ENCODE assay signal across 14 mouse cellular contexts in genomic region chr2:117996130-117997083, GRCm38 (mm10).
DNase-seq lines count a peak whose midpoint lies in the region; ATAC-seq and TF ChIP-seq lines count a peak whose summit lies in the region.
"Had no signal": no experiment of that assay in that cellular context is flagged by ENCODE, and none has a peak within 500 bp of the region (broad histone marks: within the 10 kb centered on the region; RNA-seq: fewer than 3 reads in every experiment).

No protein-coding gene starts in this region.

- no peak overlapping the region for H3K4me3 ChIP-seq in liver, postnatal 0 days (ENCODE audit: low read depth, low read length)
- H3K4me3 ChIP-seq: heart, embryonic 15.5 days; midbrain, embryonic 13.5 days had no signal

- H3K27ac ChIP-seq in liver, postnatal 0 days (ENCODE audit: low read depth), result peak overlapping the region; percentile 80
- H3K27ac ChIP-seq: heart, embryonic 15.5 days; liver, embryonic 14.5 days; midbrain, embryonic 13.5 days had no signal

- no peak overlapping the region for H3K4me2 ChIP-seq in liver, postnatal 0 days (ENCODE audit: low read depth, low read length)
- H3K4me2 ChIP-seq: heart, embryonic 15.5 days; midbrain, embryonic 13.5 days had no signal

- H3K9me3 ChIP-seq in liver, postnatal 0 days (ENCODE audit: low read length), result no peaks in the 10 kb centered on the region
- H3K9me3 ChIP-seq: heart, embryonic 15.5 days; midbrain, embryonic 13.5 days had no signal

- TF ChIP-seq CTCF in liver, postnatal 0 days (IDR thresholded peaks at IDR 0.05; ENCODE audit: low read depth), result no peak

- WGBS in liver, postnatal 0 days (ENCODE audit: insufficient replicate concordance), result 47% methylated on average over 14 of the region's 14 CpGs

- ATAC-seq in liver, postnatal 0 days, result peak; percentile 55
- ATAC-seq: forebrain, embryonic 14.5 days; midbrain, embryonic 13.5 days had no signal

- peaks cover 3% of the 10 kb centered on the region; the same call in 1 of the 2 replicates for H3K4me1 ChIP-seq in liver, postnatal 0 days (ENCODE audit: insufficient read depth)
- H3K4me1 ChIP-seq: heart, embryonic 15.5 days; midbrain, embryonic 13.5 days had no signal

- H3K9ac ChIP-seq in liver, postnatal 0 days (replicated peaks), result no peak overlapping the region
- H3K9ac ChIP-seq: heart, embryonic 15.5 days; liver, embryonic 14.5 days; midbrain, embryonic 13.5 days had no signal

- TF ChIP-seq EP300 in liver, postnatal 0 days (IDR thresholded peaks at IDR 0.05; ENCODE audit: low read depth), result no peak

- no peaks in the 10 kb centered on the region for H3K36me3 ChIP-seq in liver, postnatal 0 days (replicated peaks; ENCODE audit: insufficient read depth, low read length)
- H3K36me3 ChIP-seq: heart, embryonic 15.5 days; midbrain, embryonic 13.5 days had no signal

- no peaks in the 10 kb centered on the region for H3K27me3 ChIP-seq in liver, postnatal 0 days (ENCODE audit: insufficient read depth, low read length)
- H3K27me3 ChIP-seq: heart, embryonic 15.5 days; midbrain, embryonic 13.5 days had no signal

- DNase-seq in thymus, postnatal 0 days (ENCODE audit: low spot score), result peak; percentile 18
- DNase-seq in thymus, postnatal 14 days, result no peak
- peak; percentile 21 for DNase-seq in embryo, embryonic 11 days
- no peak for DNase-seq in liver, postnatal 0 days
- no peak for DNase-seq in testis, postnatal 14 days (ENCODE audit: low spot score)
- no peak for DNase-seq in cerebellum, postnatal 14 days
- DNase-seq in layer of hippocampus, adult 11-12 months (ENCODE audit: low spot score), result no peak
- DNase-seq: gastrocnemius, postnatal 25 days; kidney, postnatal 10 days; right cerebral cortex, postnatal 25 days had no signal

Comparison
In these comparisons a context has a peak if more than half of its experiments do, and no peak if none do; other contexts are left out.
1. DNase-seq: peak in thymus, postnatal 0 days (single experiment) and embryo, embryonic 11 days (single experiment); none in thymus, postnatal 14 days (single experiment), liver, postnatal 0 days (single experiment), testis, postnatal 14 days (single experiment), cerebellum, postnatal 14 days (0 of 2) and layer of hippocampus, adult 11-12 months (single experiment).